Mouse (Mus musculus): ENCODE results near the gene Mcmbp.
"Not testable (repeated sequence)": the region's sequence is repeated elsewhere in the genome, so short reads cannot be mapped to it uniquely, and the experiment has no call there.

Mcmbp gene

DNA sequence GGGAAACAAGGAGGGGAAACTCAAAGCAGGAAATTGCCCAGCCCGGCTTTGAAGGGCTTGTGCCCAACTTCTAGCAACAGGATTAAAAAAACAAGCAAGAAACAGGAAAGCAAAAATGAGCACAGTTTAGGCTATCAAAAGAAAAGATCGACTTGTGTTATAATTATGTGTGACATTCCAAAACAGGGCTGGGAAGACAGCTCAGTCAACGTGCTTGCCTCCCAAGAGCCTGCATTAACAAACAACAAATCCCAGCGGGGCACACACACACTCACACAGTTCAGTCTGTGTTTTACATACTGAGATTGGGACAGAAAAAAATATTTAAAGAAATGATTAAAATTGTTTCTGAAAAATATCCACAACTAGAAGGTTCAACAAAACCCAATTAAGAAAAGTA is 22.3 kb downstream of the Mcmbp start:
- no peak for DNase-seq (ENCODE audit: low spot score in 2 of 2)

DNA sequence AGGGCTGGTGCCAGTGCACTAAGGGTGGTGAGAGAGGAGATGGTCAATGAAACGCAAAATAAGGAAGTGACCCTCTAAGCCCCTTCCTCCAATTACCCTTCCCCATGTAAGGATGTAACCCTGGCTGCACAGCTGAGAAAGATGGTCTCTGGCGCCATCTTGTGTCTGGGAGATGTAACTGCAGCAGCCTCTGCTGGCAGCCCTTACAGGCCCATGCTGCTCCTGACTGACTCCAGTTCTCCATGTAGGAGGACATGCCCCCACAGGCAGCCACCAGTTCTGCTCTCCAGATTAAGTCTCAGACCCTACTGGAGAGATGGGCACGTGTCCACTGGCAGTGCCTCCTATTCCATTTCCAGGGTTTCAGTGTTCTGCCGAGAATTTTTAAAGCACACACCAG is 34.6 kb downstream of the Mcmbp start:
- peak; percentile 80 to 84 for DNase-seq (ENCODE audit: low spot score in 2 of 2)

DNA sequence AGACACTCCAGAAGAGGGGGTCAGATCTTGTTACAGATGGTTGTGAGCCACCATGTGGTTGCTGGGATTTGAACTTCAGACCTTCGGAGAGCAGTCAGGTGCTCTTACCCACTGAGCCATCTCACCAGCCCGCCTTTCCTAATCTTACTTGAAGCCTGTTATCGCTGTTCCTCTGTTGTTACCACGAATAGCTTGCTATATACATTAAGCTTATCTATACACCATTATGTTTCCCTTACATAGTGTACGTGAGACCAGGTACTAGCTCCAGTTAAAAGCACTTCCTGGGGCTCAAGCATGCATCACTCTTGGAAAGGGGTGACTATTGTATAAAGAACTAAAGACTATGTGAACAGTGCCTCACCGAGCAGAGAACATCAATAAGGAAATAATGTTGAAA is 40.3 kb downstream of the Mcmbp start:
- DNase-seq (ENCODE audit: low spot score in 2 of 2), result not testable (repeated sequence)

DNA sequence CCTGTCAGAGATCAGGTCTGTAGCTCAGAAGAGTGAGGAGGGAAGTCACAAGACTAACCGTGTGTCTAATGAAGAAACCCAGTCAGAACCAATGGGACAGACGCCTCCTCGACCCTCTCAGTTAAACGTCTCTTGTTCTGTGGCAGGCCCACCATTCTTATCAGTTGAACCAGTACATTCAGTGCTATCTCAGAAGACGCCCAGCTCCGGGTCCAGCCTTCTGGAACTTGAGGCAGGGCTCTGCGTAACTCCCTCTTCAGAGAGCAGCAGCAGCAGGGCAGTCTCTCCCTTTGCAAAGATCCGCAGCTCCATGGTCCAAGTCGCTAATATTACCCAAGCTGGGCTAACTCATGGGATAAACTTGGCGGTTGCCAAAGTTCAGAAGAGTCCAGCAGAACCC is 45.4 kb downstream of the Mcmbp start:
- DNase-seq (ENCODE audit: low spot score in 2 of 2), result no peak

GRCm38 (mm10) chr7:128692163-128692562 is 48.1 kb downstream of the Mcmbp start:
- DNase-seq (ENCODE audit: low spot score in 2 of 2), result no peak

- DNase-seq (ENCODE audit: low spot score in 2 of 2), result peak; percentile 83 to 93
These were observed 49.5 kb downstream of the Mcmbp start for GRCm38 (mm10) chr7:128690796-128691195.

GRCm38 (mm10) chr7:128690070-128690469 is 50.2 kb downstream of the Mcmbp start:
- peak; percentile 91 to 99 for DNase-seq (ENCODE audit: low spot score in 2 of 2)

GRCm38 (mm10) chr7:128689347-128689746 is 50.9 kb downstream of the Mcmbp start:
- no peak for DNase-seq (ENCODE audit: low spot score in 2 of 2)

DNA sequence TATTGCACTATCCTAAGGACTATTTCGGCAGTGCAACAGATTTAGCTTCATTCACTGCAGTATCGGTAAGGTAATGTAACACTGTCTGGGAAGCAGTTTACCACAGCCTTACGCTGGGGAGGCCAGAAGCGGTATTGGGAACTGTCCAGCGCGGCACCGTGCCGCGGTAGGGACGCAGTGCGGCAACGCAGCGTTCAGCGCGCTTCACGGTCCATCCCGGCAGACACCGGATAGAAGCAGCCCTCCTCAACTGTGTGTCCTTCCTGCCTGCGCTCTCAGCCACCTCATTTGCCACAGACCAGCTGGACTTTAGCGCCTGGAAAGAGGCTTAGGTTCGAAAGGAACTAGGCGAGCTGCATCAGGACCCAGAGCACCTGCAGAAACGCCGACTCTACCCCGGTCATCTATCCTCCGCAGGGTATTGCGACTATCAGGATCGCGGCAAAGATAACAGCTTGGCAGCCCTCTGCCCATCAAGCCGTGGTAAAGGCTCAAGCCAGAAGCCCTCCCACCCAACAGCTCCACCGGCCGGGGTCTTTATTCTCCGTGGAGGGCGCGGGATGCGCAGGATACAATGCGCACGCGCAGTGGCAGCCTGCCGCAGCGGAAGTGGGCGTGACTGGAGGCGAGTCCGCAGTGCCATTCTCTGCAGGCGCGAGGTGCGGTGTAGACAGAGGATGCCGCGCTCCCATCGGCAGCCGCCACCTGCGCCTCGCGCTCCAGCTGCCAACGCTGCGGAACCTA is 52.3 kb downstream of the Mcmbp start:
- DNase-seq (ENCODE audit: low spot score in 2 of 2), result peak; percentile 82 to 83

DNA sequence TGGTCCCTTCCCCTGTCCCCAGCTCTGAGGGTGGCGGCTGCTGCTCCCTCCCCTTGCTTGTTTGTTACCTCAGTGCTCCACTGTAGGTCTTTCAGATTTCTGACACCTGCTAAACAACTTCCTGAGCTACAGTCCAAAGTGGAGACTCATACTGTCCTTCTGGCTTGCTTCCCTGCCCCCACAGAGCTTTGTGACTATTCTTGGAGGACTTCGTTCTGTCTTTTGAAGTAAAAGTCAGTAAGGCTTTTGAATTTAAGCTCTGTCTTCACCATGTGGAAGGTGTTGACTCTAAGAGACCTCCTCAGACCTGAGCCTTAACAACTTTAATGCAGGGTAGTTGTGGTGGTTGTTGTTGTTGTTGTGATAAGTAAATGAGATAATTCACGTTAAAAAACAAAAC is 61.7 kb downstream of the Mcmbp start:
- DNase-seq (ENCODE audit: low spot score in 2 of 2), result no peak

- peak; percentile 47 to 52 for DNase-seq (ENCODE audit: low spot score in 2 of 2)
These were observed 67.8 kb downstream of the Mcmbp start for GRCm38 (mm10) chr7:128672408-128673010.

GRCm38 (mm10) chr7:128671952-128672351 is 68.3 kb downstream of the Mcmbp start:
- DNase-seq (ENCODE audit: low spot score in 2 of 2), result peak; percentile 77 to 81

DNA sequence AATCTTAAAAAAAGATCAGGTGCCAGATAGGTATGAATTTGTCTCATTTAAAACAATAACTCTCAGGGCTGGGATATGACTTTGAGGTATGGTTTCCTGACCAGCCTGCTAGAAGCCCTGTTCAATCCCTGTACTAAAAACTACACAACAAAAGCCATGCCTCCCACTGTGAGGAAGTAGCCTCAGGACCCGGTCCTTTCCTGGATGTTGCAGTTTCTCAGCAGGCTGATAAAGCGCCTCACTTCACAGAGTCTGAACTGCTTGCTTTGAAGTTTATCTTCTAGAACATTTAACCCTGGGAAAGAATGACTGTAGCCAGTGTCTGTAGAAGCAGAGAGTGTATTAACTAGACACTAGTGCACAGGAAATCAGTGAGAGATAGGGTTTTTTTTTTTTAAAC is 71.5 kb downstream of the Mcmbp start:
- no peak for DNase-seq (ENCODE audit: low spot score in 2 of 2)

GRCm38 (mm10) chr7:128667788-128668187 is 72.5 kb downstream of the Mcmbp start:
- DNase-seq (ENCODE audit: low spot score in 2 of 2), result no peak

DNA sequence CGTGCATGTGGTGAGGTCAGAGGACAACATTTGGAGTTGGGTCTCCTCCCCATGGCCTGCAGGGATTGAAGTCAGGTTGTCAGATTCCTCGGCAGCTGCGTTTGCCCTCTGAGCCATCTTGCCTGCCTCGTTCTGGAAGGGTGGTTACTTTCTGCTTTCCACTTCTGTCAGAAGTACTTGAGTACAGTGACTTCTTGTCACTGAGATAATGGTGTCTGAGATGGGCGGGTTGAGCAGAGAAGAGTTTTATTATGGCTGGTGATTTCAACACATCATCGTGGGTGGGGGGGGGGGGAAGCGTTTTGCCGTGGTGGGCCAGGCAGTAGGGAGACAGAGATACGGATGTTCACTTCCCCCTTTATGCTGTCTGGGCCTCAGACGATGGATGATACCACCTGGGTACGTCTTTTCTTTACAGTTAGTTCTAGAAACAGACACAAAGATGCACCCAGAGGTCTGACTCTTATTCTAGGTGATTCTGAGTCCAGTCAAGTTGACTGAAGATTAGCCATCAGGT is 75.4 kb downstream of the Mcmbp start:
- DNase-seq (ENCODE audit: low spot score in 2 of 2), result no peak

GRCm38 (mm10) chr7:128663906-128664305 is 76.4 kb downstream of the Mcmbp start:
- no peak for DNase-seq (ENCODE audit: low spot score in 2 of 2)

DNA sequence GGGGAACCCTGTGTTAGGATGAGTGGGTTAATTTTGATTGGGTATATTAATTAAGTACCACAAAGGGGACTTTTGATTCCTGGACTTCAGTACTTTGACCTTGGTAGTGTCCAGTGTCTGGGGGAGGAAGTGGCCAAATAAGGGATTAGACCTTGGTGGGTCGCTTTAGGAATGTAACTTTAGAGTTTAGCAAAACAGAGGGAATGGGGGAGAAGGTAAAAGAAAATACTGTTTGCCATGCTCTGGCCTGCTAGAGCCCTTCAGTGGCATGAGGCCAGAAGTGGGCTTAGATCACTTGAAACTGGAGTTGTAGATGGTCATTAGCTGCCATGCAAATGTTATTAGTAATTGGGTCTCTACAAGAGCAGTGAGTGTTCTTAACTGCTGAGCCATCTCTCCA is 83.3 kb downstream of the Mcmbp start:
- no peak for DNase-seq (ENCODE audit: low spot score in 2 of 2)
